Mouse (Mus musculus) telencephalon, adult 2 months (tissue): Measurements from ENCODE around the gene Gm8300.
"Not testable (repeated sequence)": the region's sequence is repeated elsewhere in the genome, so short reads cannot be mapped to it uniquely, and the experiment has no call there.

Source experiments
- DNase-seq: peaks from one replicate; pipeline ENCODE4 v3.0.0-alpha.2; 2011; ENCODE audit warnings: low read depth, low spot score

The Gm8300 gene

GRCm38 (mm10) chr12:87514016-87514415 lies at the start of gene Gm8300:
Gm8300 (plus strand) TSS chr12:87514316.
- not testable (repeated sequence) for DNase-seq

GRCm38 (mm10) chr12:87464678-87465297 lies 49.3 kb upstream of the Gm8300 start:
- DNase-seq = no peak

GRCm38 (mm10) chr12:87470263-87471136 lies 43.6 kb upstream of the Gm8300 start:
- no peak for DNase-seq

GRCm38 (mm10) chr12:87471421-87471963 lies 42.6 kb upstream of the Gm8300 start:
- peak; percentile 64 for DNase-seq

GRCm38 (mm10) chr12:87471964-87472786 lies 41.9 kb upstream of the Gm8300 start, which contains the start of gene Snw1:
Snw1 (minus strand) TSS chr12:87472274.
- peak; percentile 96 for DNase-seq

GRCm38 (mm10) chr12:87474756-87475155 lies 39.4 kb upstream of the Gm8300 start:
- DNase-seq = no peak

- DNase-seq = not testable (repeated sequence)
These were observed 31.6 kb upstream of the Gm8300 start for GRCm38 (mm10) chr12:87482482-87482881.

- DNase-seq = not testable (repeated sequence)
These were observed 25.4 kb upstream of the Gm8300 start for GRCm38 (mm10) chr12:87488683-87489082.

- not testable (repeated sequence) for DNase-seq
These were observed 19.7 kb upstream of the Gm8300 start, which contains the start of gene Gm5788 for GRCm38 (mm10) chr12:87494421-87494820. Gm5788 (plus strand) TSS chr12:87494721.

- not testable (repeated sequence) for DNase-seq
These were observed 5.5 kb downstream of the Gm8300 start for GRCm38 (mm10) chr12:87519616-87520015.

GRCm38 (mm10) chr12:87543927-87544326 lies 29.8 kb downstream of the Gm8300 start:
- no peak for DNase-seq

GRCm38 (mm10) chr12:87550628-87551027 lies 36.5 kb downstream of the Gm8300 start:
- not testable (repeated sequence) for DNase-seq
